Mouse (Mus musculus): ENCODE measurements at regions not wholly inside any gene's neighbourhood (a gene's known extent, or its start where the extent isn't known, plus 50 kb on each side); places are given as distances from the start of the nearest gene placed in this dataset.

- H3K27me3 ChIP-seq (ENCODE audit: insufficient read depth, low read length): peaks cover 5% of the 10 kb centered on the region; the same call in 1 of the 2 replicates
- DNase-seq (ENCODE audit: low spot score) (no peak), ATAC-seq (ENCODE audit: extremely low read depth, insufficient number of reproducible peaks, low FRiP score, poor library complexity, severe bottlenecking) (no peak)
- H3K9me3 ChIP-seq (replicated peaks): no peaks in the 10 kb centered on the region
- no peaks in the 10 kb centered on the region for H3K4me1 ChIP-seq (ENCODE audit: insufficient read depth, low read depth, low read length)
- no peak for TF ChIP-seq GATA2 (IDR thresholded peaks at IDR 0.05; ENCODE audit: borderline replicate concordance, low read depth, low read length)
- no peak for TF ChIP-seq TAL1 (conservative IDR thresholded peaks at IDR 0.05; ENCODE audit: low read depth, low read length)
- no peak for TF ChIP-seq GATA1 (IDR thresholded peaks at IDR 0.05; ENCODE audit: borderline replicate concordance, low read length)
- TF ChIP-seq CTCF (IDR thresholded peaks at IDR 0.05; ENCODE audit: low read depth, low read length): no peak
- no peak for TF ChIP-seq POLR2AphosphoS5 (IDR thresholded peaks at IDR 0.05; ENCODE audit: insufficient replicate concordance, low read depth, low read length)
- no peak overlapping the region for H3K4me3 ChIP-seq (ENCODE audit: low read depth, low read length)
- H3K36me3 ChIP-seq (replicated peaks): no peaks in the 10 kb centered on the region
These were observed 187.4 kb upstream of the Gm15217 start for GRCm38 (mm10) chr14:46191639-46192399.

GRCm38 (mm10) chr14:46193577-46193976, 185.6 kb upstream of the Gm15217 start:
- H3K4me3 ChIP-seq (ENCODE audit: low read depth, low read length): no peak overlapping the region
- ATAC-seq (ENCODE audit: extremely low read depth, insufficient number of reproducible peaks, low FRiP score, poor library complexity, severe bottlenecking) (no peak), DNase-seq (ENCODE audit: low spot score) (no peak)
- TF ChIP-seq POLR2AphosphoS5 (IDR thresholded peaks at IDR 0.05; ENCODE audit: insufficient replicate concordance, low read depth, low read length) (no peak), CTCF (IDR thresholded peaks at IDR 0.05; ENCODE audit: low read depth, low read length) (no peak), GATA1 (IDR thresholded peaks at IDR 0.05; ENCODE audit: borderline replicate concordance, low read length) (no peak), TAL1 (conservative IDR thresholded peaks at IDR 0.05; ENCODE audit: low read depth, low read length) (no peak), GATA2 (IDR thresholded peaks at IDR 0.05; ENCODE audit: borderline replicate concordance, low read depth, low read length) (no peak)
- H3K9me3 ChIP-seq (replicated peaks): no peaks in the 10 kb centered on the region
- no peaks in the 10 kb centered on the region for H3K4me1 ChIP-seq (ENCODE audit: insufficient read depth, low read depth, low read length)
- no peaks in the 10 kb centered on the region for H3K36me3 ChIP-seq (replicated peaks)
- H3K27me3 ChIP-seq (ENCODE audit: insufficient read depth, low read length): no peaks in the 10 kb centered on the region

- H3K27me3 ChIP-seq (ENCODE audit: insufficient read depth, low read length): no peaks in the 10 kb centered on the region
- no peak for DNase-seq (ENCODE audit: low spot score)
- no peaks in the 10 kb centered on the region for H3K9me3 ChIP-seq (replicated peaks)
- ATAC-seq (ENCODE audit: extremely low read depth, insufficient number of reproducible peaks, low FRiP score, poor library complexity, severe bottlenecking): no peak
- no peaks in the 10 kb centered on the region for H3K36me3 ChIP-seq (replicated peaks)
- H3K4me3 ChIP-seq (ENCODE audit: low read depth, low read length): no peak overlapping the region
- H3K4me1 ChIP-seq (ENCODE audit: insufficient read depth, low read depth, low read length): no peaks in the 10 kb centered on the region
- TF ChIP-seq CTCF (IDR thresholded peaks at IDR 0.05; ENCODE audit: low read depth, low read length) (no peak), GATA2 (IDR thresholded peaks at IDR 0.05; ENCODE audit: borderline replicate concordance, low read depth, low read length) (no peak), TAL1 (conservative IDR thresholded peaks at IDR 0.05; ENCODE audit: low read depth, low read length) (no peak), POLR2AphosphoS5 (IDR thresholded peaks at IDR 0.05; ENCODE audit: insufficient replicate concordance, low read depth, low read length) (no peak), GATA1 (IDR thresholded peaks at IDR 0.05; ENCODE audit: borderline replicate concordance, low read length) (no peak)
These were observed 183.3 kb upstream of the Gm15217 start for GRCm38 (mm10) chr14:46195939-46196338.

- no peak for TF ChIP-seq TAL1 (conservative IDR thresholded peaks at IDR 0.05; ENCODE audit: low read depth, low read length)
- no peak for TF ChIP-seq POLR2AphosphoS5 (IDR thresholded peaks at IDR 0.05; ENCODE audit: insufficient replicate concordance, low read depth, low read length)
- TF ChIP-seq CTCF (IDR thresholded peaks at IDR 0.05; ENCODE audit: low read depth, low read length): no peak
- no peak for TF ChIP-seq GATA1 (IDR thresholded peaks at IDR 0.05; ENCODE audit: borderline replicate concordance, low read length)
- TF ChIP-seq GATA2 (IDR thresholded peaks at IDR 0.05; ENCODE audit: borderline replicate concordance, low read depth, low read length): no peak
- H3K36me3 ChIP-seq (replicated peaks): no peaks in the 10 kb centered on the region
- no peak overlapping the region for H3K4me3 ChIP-seq (ENCODE audit: low read depth, low read length)
- H3K4me1 ChIP-seq (ENCODE audit: insufficient read depth, low read depth, low read length): no peaks in the 10 kb centered on the region
- DNase-seq (ENCODE audit: low spot score) (no peak), ATAC-seq (ENCODE audit: extremely low read depth, insufficient number of reproducible peaks, low FRiP score, poor library complexity, severe bottlenecking) (no peak)
- no peaks in the 10 kb centered on the region for H3K9me3 ChIP-seq (replicated peaks)
- H3K27me3 ChIP-seq (ENCODE audit: insufficient read depth, low read length): no peaks in the 10 kb centered on the region; the same call in 1 of the 2 replicates
These were observed 176.4 kb upstream of the Gm15217 start for GRCm38 (mm10) chr14:46202818-46203217.

- H3K36me3 ChIP-seq (replicated peaks): no peaks in the 10 kb centered on the region
- H3K27me3 ChIP-seq (ENCODE audit: insufficient read depth, low read length): no peaks in the 10 kb centered on the region
- no peaks in the 10 kb centered on the region for H3K9me3 ChIP-seq (replicated peaks)
- H3K4me1 ChIP-seq (ENCODE audit: insufficient read depth, low read depth, low read length): no peaks in the 10 kb centered on the region
- H3K4me3 ChIP-seq (ENCODE audit: low read depth, low read length): no peak overlapping the region
- TF ChIP-seq POLR2AphosphoS5 (IDR thresholded peaks at IDR 0.05; ENCODE audit: insufficient replicate concordance, low read depth, low read length) (no peak), GATA1 (IDR thresholded peaks at IDR 0.05; ENCODE audit: borderline replicate concordance, low read length) (no peak)
- DNase-seq (ENCODE audit: low spot score): no peak
- no peak for ATAC-seq (ENCODE audit: extremely low read depth, insufficient number of reproducible peaks, low FRiP score, poor library complexity, severe bottlenecking)
These were observed 158.7 kb upstream of the Gm15217 start for GRCm38 (mm10) chr14:46220483-46220882.

- no peaks in the 10 kb centered on the region for H3K27me3 ChIP-seq (ENCODE audit: insufficient read depth, low read length)
- no peaks in the 10 kb centered on the region for H3K4me1 ChIP-seq (ENCODE audit: insufficient read depth, low read depth, low read length)
- no peaks in the 10 kb centered on the region for H3K36me3 ChIP-seq (replicated peaks)
- no peaks in the 10 kb centered on the region for H3K9me3 ChIP-seq (replicated peaks)
- ATAC-seq (ENCODE audit: extremely low read depth, insufficient number of reproducible peaks, low FRiP score, poor library complexity, severe bottlenecking) (no peak), DNase-seq (ENCODE audit: low spot score) (no peak)
- TF ChIP-seq GATA2 (IDR thresholded peaks at IDR 0.05; ENCODE audit: borderline replicate concordance, low read depth, low read length): no peak
- no peak for TF ChIP-seq TAL1 (conservative IDR thresholded peaks at IDR 0.05; ENCODE audit: low read depth, low read length)
- TF ChIP-seq GATA1 (IDR thresholded peaks at IDR 0.05; ENCODE audit: borderline replicate concordance, low read length): no peak
- TF ChIP-seq CTCF (IDR thresholded peaks at IDR 0.05; ENCODE audit: low read depth, low read length): no peak
- no peak for TF ChIP-seq POLR2AphosphoS5 (IDR thresholded peaks at IDR 0.05; ENCODE audit: insufficient replicate concordance, low read depth, low read length)
- no peak overlapping the region for H3K4me3 ChIP-seq (ENCODE audit: low read depth, low read length)
These were observed 157.1 kb upstream of the Gm15217 start for GRCm38 (mm10) chr14:46221897-46222669.

Data from G1E (cell line).